Mouse (Mus musculus) CD8-positive naive resting alpha-beta T cell, adult 2 months (primary cell): ENCODE results near the gene Ccdc57.
"Not testable (repeated sequence)": the region's sequence is repeated elsewhere in the genome, so short reads cannot be mapped to it uniquely, and the experiment has no call there.

ENCODE experiments used
- DNase-seq, 2 experiments: peaks; one replicate each; pipeline ENCODE4 v3.0.0; 2022; ENCODE audit warnings: low read depth in 2 of 2, low spot score in 2 of 2

Ccdc57 gene

GRCm38 (mm10) chr11:120789355-120789754, 143.3 kb downstream of the Ccdc57 start:
- DNase-seq: no peak

GRCm38 (mm10) chr11:120788460-120788859, 144.2 kb downstream of the Ccdc57 start:
- not testable (repeated sequence) for DNase-seq

- no peak for DNase-seq
Measured at GRCm38 (mm10) chr11:120785145-120785544, 147.5 kb downstream of the Ccdc57 start.

- peak; percentile 65 to 70 for DNase-seq
Measured at GRCm38 (mm10) chr11:120784064-120784791, 148.4 kb downstream of the Ccdc57 start, which contains the start of the genes Rfng and Gps1. Gene Rfng (minus strand): TSS chr11:120784207. Gene Gps1 (plus strand): TSS chr11:120784272.

- DNase-seq: no peak
Measured at GRCm38 (mm10) chr11:120783426-120784063, 149.1 kb downstream of the Ccdc57 start.

- not testable (repeated sequence) for DNase-seq
Measured at GRCm38 (mm10) chr11:120781361-120781760, 151.3 kb downstream of the Ccdc57 start.

GRCm38 (mm10) chr11:120779876-120780275, 152.8 kb downstream of the Ccdc57 start:
- no peak for DNase-seq

GRCm38 (mm10) chr11:120777123-120777522, 155.5 kb downstream of the Ccdc57 start:
- no peak for DNase-seq
